Mouse (Mus musculus): ENCODE data around the gene Olfr907.

The Olfr907 gene

DNA sequence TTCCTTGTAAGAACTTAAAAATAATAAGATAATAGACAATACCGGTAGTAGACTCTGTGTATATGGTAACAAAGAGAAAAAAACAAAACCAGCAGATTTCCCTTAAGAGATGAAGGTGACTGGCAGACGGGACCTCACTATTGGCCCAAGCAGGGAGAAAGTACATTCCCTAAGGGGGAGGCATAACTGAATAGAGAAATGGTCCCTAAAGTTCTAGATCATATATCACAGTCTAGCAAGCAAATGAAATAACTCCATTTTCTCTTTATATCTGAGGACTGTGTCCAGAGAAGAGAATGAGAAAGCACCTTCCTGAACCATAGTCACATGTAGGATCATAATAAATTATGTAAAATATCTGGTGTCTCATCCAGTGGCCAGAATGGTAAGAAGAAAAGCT, at the start of gene Olfr907:
Gene Olfr907 (plus strand): TSS at position 301 of the 400 bp plus-strand sequence.
- DNase-seq (ENCODE audit: low spot score) = no peak

DNA sequence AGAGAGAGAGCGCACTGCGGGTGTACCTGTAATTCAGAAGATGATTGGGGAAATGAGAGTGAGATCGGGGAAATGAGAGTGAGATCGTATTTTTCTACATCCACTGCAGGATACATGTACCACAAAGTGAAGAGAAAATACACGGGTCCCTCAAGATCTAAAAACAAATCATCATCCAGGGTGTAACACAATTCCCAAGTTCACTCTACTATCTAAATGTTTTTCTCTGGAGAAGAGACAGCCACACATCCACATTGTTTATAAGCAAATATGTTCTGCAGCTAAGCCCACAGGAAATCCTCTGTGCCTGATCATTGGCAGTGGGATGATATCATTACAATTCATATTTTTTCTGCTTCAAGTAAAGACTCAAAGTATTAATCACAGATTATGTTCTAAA, 48.2 kb upstream of the Olfr907 start, which contains the start of gene Olfr902:
Gene Olfr902 (plus strand): TSS at position 301 of the 400 bp plus-strand sequence.
- no peak for DNase-seq (ENCODE audit: low spot score)

DNA sequence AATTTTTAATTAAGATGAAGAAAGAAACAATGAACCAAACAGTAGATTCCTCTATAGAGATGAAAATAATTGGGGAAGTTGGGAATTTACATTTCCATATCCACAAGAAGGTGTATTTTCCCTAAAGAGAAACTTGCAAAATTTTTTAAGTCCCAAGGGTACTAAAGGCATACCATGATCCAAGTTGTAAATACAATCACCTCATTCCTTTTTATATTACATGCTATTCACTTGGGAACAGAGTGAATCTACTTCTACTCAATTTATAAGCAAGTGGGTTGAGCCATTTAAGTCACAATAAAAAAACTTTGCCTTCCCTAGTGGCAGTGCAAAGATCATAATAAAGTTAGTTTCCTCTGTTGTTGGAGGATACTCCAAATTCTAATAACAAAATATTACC, 32.8 kb upstream of the Olfr907 start, which contains the start of gene Olfr904:
Gene Olfr904 (plus strand): TSS at position 301 of the 400 bp plus-strand sequence.
- no peak for DNase-seq (ENCODE audit: low spot score)

DNA sequence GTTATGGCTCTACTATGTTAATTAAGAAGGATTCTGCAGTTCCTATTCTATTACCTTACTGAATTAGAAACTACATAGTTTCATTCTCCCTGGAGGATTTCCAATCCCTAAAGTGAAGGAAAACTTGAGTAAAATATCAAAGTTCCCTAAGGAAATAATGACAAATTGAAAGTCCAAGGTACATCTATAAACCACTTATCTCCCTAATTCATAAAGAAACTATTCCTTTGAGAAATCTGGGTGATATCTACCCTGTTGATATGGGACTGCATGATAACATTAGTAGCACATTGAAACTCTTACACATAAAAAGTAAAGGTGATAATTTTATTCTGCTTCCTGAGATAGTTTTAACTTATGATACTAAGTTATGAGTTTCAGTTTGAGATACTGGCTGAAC, 24.8 kb upstream of the Olfr907 start, which contains the start of gene Olfr905:
Gene Olfr905 (plus strand): TSS at position 301 of the 400 bp plus-strand sequence.
- DNase-seq (ENCODE audit: low spot score) = no peak

DNA sequence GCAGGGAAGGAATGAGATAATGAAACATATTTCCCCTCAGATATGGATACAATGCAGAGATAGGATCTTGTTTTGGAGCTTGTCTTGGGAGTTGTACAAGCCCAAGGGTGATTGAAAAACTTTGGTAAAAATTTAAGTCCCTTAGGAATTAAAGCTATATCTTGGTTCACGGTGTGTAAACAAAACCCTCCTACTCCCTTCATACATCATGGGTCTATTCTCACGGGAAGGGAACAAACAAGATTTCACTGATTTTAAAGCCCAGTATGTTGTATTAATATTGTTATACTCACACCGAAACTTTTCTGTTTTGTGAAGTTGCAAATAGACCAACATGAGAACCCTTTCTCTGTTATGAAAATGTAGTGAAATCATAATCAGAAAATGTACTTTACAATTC, 8.8 kb upstream of the Olfr907 start, which contains the start of gene Olfr906:
Gene Olfr906 (plus strand): TSS at position 301 of the 400 bp plus-strand sequence.
- no peak for DNase-seq (ENCODE audit: low spot score)

DNA sequence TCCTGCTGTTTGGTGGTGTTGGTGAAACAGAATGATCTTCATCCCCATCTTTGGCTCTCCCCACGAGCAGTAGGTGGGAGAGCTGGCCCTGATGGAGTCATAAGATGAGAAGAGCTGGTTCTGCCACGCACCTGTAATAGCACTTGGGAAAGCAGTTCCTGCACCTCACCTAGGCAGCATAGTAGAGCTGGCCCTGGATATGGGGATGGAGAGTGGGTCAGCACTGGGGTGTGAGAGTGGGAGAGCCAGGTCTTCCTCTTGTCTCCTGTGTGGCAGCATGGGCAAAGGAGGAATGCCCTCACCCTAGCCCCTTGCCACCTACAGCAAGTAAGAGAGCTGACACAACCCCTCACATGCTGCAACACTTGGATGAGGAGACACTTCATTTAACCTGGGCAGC, 16.8 kb downstream of the Olfr907 start:
- no peak for DNase-seq (ENCODE audit: low spot score)

DNA sequence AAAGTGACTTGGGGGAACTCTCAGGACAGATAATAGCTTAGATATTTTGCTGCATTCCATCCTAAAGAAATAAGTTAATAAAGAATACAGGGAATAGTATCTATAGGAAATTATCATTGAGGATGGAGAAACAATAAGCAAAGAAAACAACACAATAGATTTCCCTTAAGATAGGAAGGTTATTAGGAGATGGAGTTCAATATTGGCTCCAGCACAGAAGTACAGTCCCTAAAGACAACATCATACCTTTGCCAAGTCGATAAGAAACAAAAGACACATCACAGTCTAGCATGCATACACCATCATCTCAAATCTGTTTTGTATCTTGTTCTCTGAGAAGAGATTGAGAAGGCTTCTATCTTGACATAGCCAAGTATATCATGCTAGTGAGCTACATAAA, 25.7 kb downstream of the Olfr907 start, which contains the start of gene Olfr911-ps1:
Gene Olfr911-ps1 (plus strand): TSS at position 301 of the 400 bp plus-strand sequence.
- DNase-seq (ENCODE audit: low spot score) = no peak

DNA sequence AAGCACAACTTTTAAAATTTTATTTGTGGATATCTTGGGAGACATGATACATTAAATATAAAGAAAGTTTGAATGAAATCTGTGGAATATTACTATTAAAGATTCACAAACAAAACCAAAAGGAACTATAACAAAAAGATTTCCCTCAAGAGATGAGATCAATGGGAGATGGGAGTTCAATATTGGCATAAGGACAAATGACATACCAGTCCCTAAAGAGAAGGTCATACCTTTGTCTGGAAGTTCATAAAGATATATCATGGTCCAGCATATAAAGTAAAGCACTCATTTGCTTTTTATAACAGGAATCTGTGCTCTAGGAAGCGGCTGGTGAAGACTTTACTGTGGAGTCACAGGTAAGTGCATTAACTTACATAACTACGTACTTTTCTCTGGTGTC, 41.9 kb downstream of the Olfr907 start, which contains the start of gene Olfr910:
Gene Olfr910 (plus strand): TSS at position 301 of the 400 bp plus-strand sequence.
- DNase-seq (ENCODE audit: low spot score) = no peak
